Mouse (Mus musculus) heart, adult 8-10 months (tissue): ENCODE measurements around the gene Tmprss6. TPM values are rescaled to one million over a fixed set of nuclear protein-coding genes. Genes with fewer than 3 reads are reported as not detected.

Experiments used
- DNase-seq: peaks from one replicate; pipeline ENCODE4 v3.0.0; 2022; ENCODE audit warnings: low spot score
- total RNA-seq, 4 experiments: library from RNA; stranded (reverse); gene quantifications; 2 replicates each; pipeline ENCODE4 v1.2.4; 2022

Tmprss6 gene
- total RNA-seq, 4 experiments from 2014 or later, result not detected

- DNase-seq, result no peak
Measured at GRCm38 (mm10) chr15:78420395-78420794, 48.0 kb downstream of the Tmprss6 start.

- no peak for DNase-seq
Measured at GRCm38 (mm10) chr15:78416937-78417336, 51.5 kb downstream of the Tmprss6 start.

- no peak for DNase-seq
Measured at GRCm38 (mm10) chr15:78414157-78414556, 54.3 kb downstream of the Tmprss6 start.

- DNase-seq, result no peak
Measured at GRCm38 (mm10) chr15:78413719-78414117, 54.7 kb downstream of the Tmprss6 start.

- DNase-seq, result no peak
Measured at GRCm38 (mm10) chr15:78413083-78413718, 55.2 kb downstream of the Tmprss6 start.

GRCm38 (mm10) chr15:78409570-78410052 lies 58.8 kb downstream of the Tmprss6 start:
- DNase-seq, result no peak

GRCm38 (mm10) chr15:78406293-78406934 lies 62.0 kb downstream of the Tmprss6 start, which contains the start of gene Mpst:
TSS of gene Mpst (plus strand) at chr15:78406416.
- peak; percentile 92 for DNase-seq

- peak; percentile 83 for DNase-seq
Measured at GRCm38 (mm10) chr15:78405517-78406211, 62.8 kb downstream of the Tmprss6 start, which contains the start of gene Tst. TSS of gene Tst (minus strand) at chr15:78405907.

GRCm38 (mm10) chr15:78405098-78405497 lies 63.3 kb downstream of the Tmprss6 start:
- DNase-seq, result no peak

- DNase-seq, result no peak
Measured at GRCm38 (mm10) chr15:78403896-78404295, 64.5 kb downstream of the Tmprss6 start.

- no peak for DNase-seq
Measured at GRCm38 (mm10) chr15:78403301-78403741, 65.1 kb downstream of the Tmprss6 start.

GRCm38 (mm10) chr15:78402423-78402822 lies 66.0 kb downstream of the Tmprss6 start:
- DNase-seq, result no peak

GRCm38 (mm10) chr15:78401921-78402320 lies 66.5 kb downstream of the Tmprss6 start:
- peak; percentile 80 for DNase-seq

- DNase-seq, result peak; percentile 18
Measured at GRCm38 (mm10) chr15:78401345-78401744, 67.1 kb downstream of the Tmprss6 start.

GRCm38 (mm10) chr15:78395478-78395962 lies 72.9 kb downstream of the Tmprss6 start, which contains the start of gene Tex33:
TSS of gene Tex33 (minus strand) at chr15:78395912.
- no peak for DNase-seq

- DNase-seq, result no peak
Measured at GRCm38 (mm10) chr15:78390855-78391254, 77.6 kb downstream of the Tmprss6 start.

Other genes with a start within 250 kb of the Tmprss6 start
- gene Ncf4, start 223.8 kb downstream of the Tmprss6 start, total RNA-seq, result 1 to 10 TPM; 1.2 to 4.5 (median 1.6) TPM
- 1 to 10 TPM in 1 of 4 experiments, under 1 TPM in 3; 0.30 to 1.5 (median 0.69) TPM for gene Csf2rb2, start 162.9 kb downstream of the Tmprss6 start, total RNA-seq
- 1 to 10 TPM; 1.2 to 5.3 (median 1.3) TPM for gene Csf2rb, start 142.9 kb downstream of the Tmprss6 start, total RNA-seq
- not detected for gene Tex33, start 72.7 kb downstream of the Tmprss6 start, total RNA-seq
- 10 to 100 TPM; 20.3 to 25.0 (median 21.6) TPM for gene Tst, start 62.7 kb downstream of the Tmprss6 start, total RNA-seq
- 10 to 100 TPM; 42.1 to 52.4 (median 44.2) TPM for gene Mpst, start 62.2 kb downstream of the Tmprss6 start, total RNA-seq
- 10 to 100 TPM; 17.9 to 26.9 (median 20.2) TPM for gene Kctd17, start 40.1 kb downstream of the Tmprss6 start, total RNA-seq
- under 1 TPM; 0.13 to 0.57 (median 0.34) TPM for gene Il2rb, start 26.6 kb upstream of the Tmprss6 start, total RNA-seq
- 10 to 100 TPM in 1 of 4 experiments, 1 to 10 TPM in 3; 8.2 to 12.6 (median 9.5) TPM for gene C1qtnf6, start 62.8 kb upstream of the Tmprss6 start, total RNA-seq
- gene Sstr3, start 76.1 kb upstream of the Tmprss6 start, total RNA-seq, result not detected
- 1 to 10 TPM; 1.2 to 7.6 (median 2.7) TPM for gene Rac2, start 104.1 kb upstream of the Tmprss6 start, total RNA-seq
- gene Cyth4, start 128.4 kb upstream of the Tmprss6 start, total RNA-seq, result 1 to 10 TPM; 4.2 to 8.7 (median 5.3) TPM